Mouse (Mus musculus) thymus, adult 2 months (tissue): ENCODE measurements around the gene Ank3.

Experiments used
- CTCF ChIP-seq: fragments of 200-500 bp; IDR thresholded peaks from 2 replicates; pipeline ENCODE4 v1.5.1; 2012; ENCODE audit warnings: mild to moderate bottlenecking, control low read depth, low read length, moderate library complexity, borderline replicate concordance; ENCODE audit not compliant: control insufficient read depth, poor library complexity, insufficient read depth; ENCODE audit errors: extremely low read depth
- POLR2A ChIP-seq: fragments of 200-500 bp; IDR thresholded peaks from 2 replicates; pipeline ENCODE4 v1.6.1; 2012; ENCODE audit warnings: mild to moderate bottlenecking, low read length, control low read depth, moderate library complexity; ENCODE audit not compliant: control insufficient read depth, poor library complexity, insufficient read depth; ENCODE audit errors: extremely low read depth

DNA sequence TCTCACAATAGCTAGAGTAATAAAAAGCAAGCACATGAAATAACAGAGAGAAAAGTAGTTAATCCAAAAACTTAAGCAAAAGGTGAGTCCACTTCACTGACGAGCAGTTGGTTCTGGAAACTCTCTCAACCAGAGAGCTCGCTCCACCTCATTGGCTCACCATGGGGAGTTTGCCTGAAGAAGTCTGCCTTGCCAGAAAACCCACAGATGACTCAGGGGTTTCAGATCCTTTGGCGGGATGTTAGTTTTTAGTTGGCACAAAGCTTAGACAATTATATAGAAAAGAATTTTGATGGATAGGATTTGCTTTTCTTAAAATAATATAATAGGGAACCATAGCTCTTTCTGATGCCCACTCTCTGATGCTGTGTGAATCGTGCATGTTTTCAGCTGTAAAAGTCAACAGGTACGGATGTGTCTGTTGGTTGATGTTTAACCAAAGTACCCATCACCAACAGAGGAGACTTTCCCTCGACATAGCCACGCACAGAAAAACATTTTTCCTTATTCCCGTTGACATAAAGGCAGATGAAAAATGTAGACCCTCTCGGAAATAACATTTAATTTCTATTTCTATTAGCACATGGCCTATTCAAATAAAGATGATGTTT is 556.2 kb downstream of the Ank3 start:
- TF ChIP-seq POLR2A (no peak), CTCF (no peak)
